Mouse (Mus musculus): ENCODE results near the gene Tomm20.

DNA sequence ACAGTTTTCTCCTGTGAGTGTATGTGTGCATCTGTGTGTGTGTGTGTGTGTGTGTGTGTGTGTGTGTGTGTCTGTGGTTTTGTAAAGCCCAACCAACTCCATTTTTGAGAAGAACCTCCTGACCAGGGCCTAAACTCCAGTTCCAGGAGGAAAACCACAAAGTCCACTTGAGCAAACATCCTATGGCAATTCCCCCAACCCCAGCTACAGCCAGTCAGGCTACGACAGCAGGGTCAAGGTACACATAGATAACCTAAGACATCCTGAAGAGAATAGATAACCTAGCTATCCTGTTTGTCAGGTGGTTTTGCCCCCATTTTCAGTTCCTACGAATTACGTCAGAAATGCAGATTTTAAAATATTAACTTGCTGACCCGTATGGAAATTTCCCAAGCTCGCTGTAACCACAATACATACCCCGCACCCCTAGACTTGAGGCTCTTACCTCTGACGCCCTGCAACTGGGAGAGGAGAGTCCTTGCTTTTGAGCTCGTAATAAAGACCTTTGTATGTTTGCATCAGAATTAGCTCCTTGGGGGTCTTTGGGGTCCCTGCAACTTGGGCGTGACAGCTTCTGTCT, 28.1 kb upstream of the Tomm20 start:
- no peak for TF ChIP-seq TAL1 (IDR thresholded peaks at IDR 0.05; ENCODE audit: low read length)
- TF ChIP-seq GATA1 (IDR thresholded peaks at IDR 0.05; ENCODE audit: low read length) = no peak

All from erythroblast, embryonic 14.5 days (primary cell).